Mouse (Mus musculus) layer of hippocampus, adult 18-20 months (tissue): ENCODE measurements around the gene Psmg4. TPM values are rescaled to one million over a fixed set of nuclear protein-coding genes. Genes with fewer than 3 reads are reported as not detected.

ENCODE experiments used
- DNase-seq, 2 experiments: peaks; one replicate each; pipeline ENCODE4 v3.0.0; 2022; ENCODE audit warnings: low spot score in 2 of 2
- total RNA-seq, 2 experiments: library from RNA; stranded (reverse); gene quantifications; 2 replicates each; pipeline ENCODE4 v1.2.3; 2021

Gene Psmg4
- total RNA-seq, 2 experiments from 2014 or later: 24.9 to 29.2 TPM

- DNase-seq: no peak
These were observed 30.6 kb downstream of the Psmg4 start for GRCm38 (mm10) chr13:34193384-34193783.

DNA sequence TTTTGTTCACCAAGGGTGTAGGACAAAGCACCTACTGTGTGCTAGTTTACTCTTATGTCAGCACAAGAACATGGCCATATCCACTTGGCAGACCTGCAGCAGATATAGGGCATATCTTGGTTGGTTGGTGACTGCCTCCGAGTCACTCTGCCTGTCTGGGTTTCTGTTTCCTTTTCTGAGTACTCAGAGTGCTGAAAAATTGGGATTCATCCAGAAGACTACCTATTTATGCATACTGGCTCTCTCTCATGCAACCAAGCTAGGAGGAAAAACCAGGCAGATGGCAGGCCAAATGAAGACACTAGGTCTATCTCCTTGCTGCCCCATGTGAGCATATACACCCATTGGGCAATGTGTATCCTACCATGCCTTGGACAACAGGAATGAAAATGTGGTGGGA lies 32.9 kb downstream of the Psmg4 start:
- DNase-seq: no peak

GRCm38 (mm10) chr13:34205216-34205615 lies 42.5 kb downstream of the Psmg4 start:
- no peak for DNase-seq

DNA sequence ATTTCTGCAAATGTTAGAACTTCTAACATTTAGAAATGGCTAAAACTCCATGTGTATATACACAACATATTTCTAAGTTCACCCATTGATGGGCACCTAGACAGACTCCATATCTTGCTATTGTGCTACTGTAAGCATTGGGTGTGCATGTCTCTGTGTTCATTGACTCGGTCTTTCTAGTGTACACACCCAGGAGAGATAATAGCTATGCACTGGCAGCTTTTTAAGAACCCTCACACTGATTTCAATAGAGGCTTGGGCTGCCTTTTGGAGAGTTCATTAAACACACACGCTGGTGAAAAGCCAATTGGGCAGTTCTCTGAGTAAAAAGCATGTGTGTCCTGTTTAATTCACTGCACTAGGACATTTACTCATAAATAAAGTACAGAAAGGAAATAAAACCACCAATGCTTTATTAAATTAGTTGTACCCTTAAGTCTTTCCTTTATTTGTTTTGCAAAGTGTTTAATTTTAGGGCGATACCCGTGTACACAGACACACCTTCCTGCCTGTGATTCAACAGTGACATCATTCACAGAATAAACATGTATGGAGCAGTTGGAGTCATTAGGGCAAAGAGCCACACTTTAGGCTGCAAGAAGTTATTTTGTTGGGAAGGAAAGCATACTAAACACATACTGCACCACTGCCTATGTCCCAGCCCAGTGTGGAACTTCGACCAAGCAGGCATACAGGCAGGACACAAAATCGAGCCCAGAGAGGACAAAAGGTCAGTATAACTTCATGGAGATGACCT lies 45.1 kb downstream of the Psmg4 start:
- no peak for DNase-seq

- peak in 1 of 2 experiments; percentile 35 for DNase-seq
These were observed 48.6 kb downstream of the Psmg4 start for GRCm38 (mm10) chr13:34211261-34211775.

GRCm38 (mm10) chr13:34212735-34213212 lies 50.0 kb downstream of the Psmg4 start:
- DNase-seq: no peak

- no peak for DNase-seq
These were observed 52.1 kb downstream of the Psmg4 start for GRCm38 (mm10) chr13:34214855-34215254.

DNA sequence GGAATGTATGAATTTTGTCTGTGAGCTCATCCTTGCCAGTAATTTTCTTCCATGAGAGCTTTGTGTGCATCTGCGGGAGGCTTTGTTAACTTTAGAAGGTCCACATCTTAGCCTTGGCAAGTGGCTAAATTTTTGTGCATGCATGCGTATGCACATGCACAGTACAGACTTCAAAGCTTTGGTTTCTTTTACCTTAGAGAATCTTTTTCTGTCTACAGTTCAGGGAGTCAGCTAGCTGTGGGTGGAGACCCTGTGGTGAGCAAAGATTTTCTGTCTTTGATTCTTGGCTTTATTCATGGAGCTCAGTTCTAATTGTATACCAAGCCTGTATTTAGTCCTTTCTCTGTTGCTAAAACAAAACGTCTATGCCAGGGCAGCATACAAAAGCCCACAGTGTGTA lies 56.0 kb downstream of the Psmg4 start:
- no peak for DNase-seq

DNA sequence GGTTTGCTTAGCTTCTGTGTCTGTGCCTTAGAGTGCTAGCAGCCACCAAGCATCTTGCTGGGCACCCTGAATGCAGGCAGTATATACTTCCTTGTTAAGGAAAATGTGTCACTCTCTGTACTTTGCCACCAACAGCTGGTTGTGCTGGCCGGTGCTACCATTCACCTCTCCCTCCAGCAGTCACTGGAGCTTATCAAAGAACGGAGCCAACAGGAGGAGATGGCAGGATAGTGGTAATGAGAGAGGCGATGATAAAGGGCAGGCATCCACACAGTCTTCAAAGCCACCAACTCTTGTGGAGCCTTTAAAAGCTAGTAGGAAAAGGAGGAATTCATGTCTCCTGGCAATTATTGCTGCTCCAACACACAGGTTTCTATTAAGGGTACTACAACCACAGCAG lies 57.0 kb downstream of the Psmg4 start:
- no peak for DNase-seq

- DNase-seq: peak in 1 of 2 experiments; percentile 20
These were observed 60.2 kb downstream of the Psmg4 start for GRCm38 (mm10) chr13:34222985-34223384.

DNA sequence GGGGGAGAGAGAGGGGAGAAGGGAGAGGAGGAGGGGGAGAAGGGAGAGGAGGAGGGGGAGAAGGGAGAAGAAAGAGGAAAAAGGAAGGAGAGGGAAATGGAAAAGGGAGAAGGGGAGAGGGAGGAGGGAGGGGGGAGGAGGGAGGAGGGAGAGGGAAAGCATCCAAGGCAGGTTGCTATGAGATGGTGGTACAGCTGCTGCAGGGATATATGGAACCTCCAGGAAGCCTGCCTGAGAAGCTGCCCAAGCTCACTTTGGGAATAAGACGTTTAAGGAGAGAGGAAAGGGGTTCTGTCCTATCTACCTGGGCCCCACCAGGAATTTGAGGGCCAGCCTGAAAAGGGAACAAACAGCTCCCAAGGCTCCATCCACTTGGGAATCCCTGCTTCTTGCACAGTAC lies 64.2 kb downstream of the Psmg4 start:
- no peak for DNase-seq

Other genes starting within 250 kb of the Psmg4 start
- 1 to 10 TPM; 6.9 to 8.6 TPM for gene Nqo2, start 198.3 kb upstream of the Psmg4 start, total RNA-seq
- 1 to 10 TPM; 6.2 to 6.6 TPM for gene Ripk1, start 160.6 kb upstream of the Psmg4 start, total RNA-seq
- 10 to 100 TPM; 40.4 to 51.1 TPM for gene Serpinb6a, start 160.2 kb upstream of the Psmg4 start, total RNA-seq
- gene Bphl, start 125.4 kb upstream of the Psmg4 start, total RNA-seq: 10 to 100 TPM; 52.0 to 56.0 TPM
- 100 to 1,000 TPM; 919 to 955 TPM for gene Tubb2a, start 85.0 kb upstream of the Psmg4 start, total RNA-seq
- 100 to 1,000 TPM; 192 to 215 TPM for gene Tubb2b, start 32.5 kb upstream of the Psmg4 start, total RNA-seq
- 10 to 100 TPM; 31.9 to 33.0 TPM for gene Slc22a23, start 182.2 kb downstream of the Psmg4 start, total RNA-seq